Mouse (Mus musculus): Measurements from ENCODE around the gene Ccl6.
"Not testable (repeated sequence)": the region's sequence is repeated elsewhere in the genome, so short reads cannot be mapped to it uniquely, and the experiment has no call there.

Gene Ccl6

DNA sequence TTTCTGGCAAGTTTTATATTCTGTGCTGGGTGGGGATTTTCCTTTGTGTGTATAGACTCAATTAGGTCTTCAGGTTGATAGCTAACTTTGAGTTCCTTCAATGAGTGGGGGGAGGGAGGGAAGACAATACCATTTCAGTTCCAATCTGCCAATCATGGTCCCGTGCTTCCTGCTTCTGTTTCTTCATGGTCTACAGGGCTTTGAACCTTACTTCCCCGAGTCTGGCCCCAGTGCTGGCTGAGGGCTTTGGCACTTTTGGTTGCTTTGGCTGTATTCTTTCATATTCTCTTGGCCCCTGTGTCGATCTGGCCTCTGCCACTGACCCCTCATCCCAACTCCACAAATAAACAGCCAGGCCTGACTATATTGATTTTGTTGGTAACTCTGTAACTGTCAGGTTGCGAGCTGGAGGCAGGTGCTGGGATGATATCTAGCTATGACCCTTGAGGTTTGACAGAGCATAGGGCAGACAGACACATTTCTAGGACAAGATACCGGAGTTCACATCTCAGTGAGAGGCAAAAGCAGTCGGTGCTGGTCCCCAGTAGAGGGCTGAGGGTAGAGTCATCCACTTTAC lies 30.5 kb downstream of the Ccl6 start:
- no peak for DNase-seq (ENCODE audit: extremely low read depth, low read depth)

- DNase-seq (ENCODE audit: extremely low read depth, low read depth): no peak
Measured at GRCm38 (mm10) chr11:83560405-83560804, 32.5 kb downstream of the Ccl6 start.

DNA sequence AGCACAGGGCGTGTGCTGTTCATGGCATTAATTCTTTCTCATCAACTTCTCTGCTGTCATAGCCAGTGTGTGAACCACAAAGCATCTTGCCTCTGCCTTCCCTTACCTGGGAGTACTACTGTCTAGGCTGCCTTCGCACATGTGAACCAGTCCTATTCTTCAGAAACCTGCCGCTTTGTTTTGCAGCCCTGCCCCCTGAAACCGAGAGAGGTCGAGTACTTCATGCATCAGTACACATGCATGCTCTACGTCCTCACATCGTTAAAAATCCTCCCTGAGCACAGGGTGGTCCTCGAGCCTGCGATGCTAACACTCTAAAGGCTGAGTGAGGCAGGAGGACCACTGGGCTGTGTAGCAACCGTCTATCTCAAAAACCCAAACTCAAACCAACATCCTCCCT lies 35.8 kb downstream of the Ccl6 start:
- DNase-seq (ENCODE audit: extremely low read depth, low read depth): no peak

DNA sequence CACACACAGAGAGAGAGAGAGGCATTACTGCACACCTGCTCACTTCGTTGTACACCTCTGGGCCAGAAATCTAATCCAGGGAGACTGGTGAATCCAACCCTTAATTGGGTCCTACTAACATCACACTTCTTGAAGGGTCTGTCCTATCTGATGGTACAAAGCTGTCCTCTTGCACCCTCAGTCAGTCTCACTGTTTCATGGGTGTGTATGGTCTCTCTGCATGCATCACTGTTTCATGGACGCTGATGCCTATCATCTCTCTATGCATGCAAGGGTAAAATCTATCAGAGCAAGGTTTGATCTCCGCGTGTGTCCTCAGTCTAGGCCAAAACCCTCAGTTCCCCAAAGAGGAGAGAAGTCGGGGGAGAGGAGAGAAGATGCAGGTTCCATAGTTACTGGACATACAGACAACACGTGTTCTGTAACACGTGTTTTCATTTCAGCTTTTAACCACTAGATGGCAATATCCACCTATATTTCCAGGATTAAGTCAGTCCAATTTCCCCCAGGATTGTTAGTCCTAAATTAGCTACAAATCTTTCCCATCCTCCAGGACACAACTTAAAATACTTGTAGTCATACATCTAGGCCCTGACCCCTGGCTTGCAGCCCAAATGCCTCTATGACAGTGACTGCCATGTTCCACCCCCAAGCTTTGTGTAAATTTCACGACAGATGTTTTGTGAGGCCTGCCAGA lies 36.7 kb downstream of the Ccl6 start:
- no peak for DNase-seq (ENCODE audit: extremely low read depth, low read depth)

- DNase-seq (ENCODE audit: extremely low read depth, low read depth): no peak
Measured at GRCm38 (mm10) chr11:83551668-83552067, 41.2 kb downstream of the Ccl6 start.

- not testable (repeated sequence) for DNase-seq (ENCODE audit: extremely low read depth, low read depth)
Measured at GRCm38 (mm10) chr11:83551037-83551436, 41.9 kb downstream of the Ccl6 start.

GRCm38 (mm10) chr11:83550186-83550632 lies 42.7 kb downstream of the Ccl6 start:
- no peak for DNase-seq (ENCODE audit: extremely low read depth, low read depth)

- DNase-seq (ENCODE audit: extremely low read depth, low read depth): no peak
Measured at GRCm38 (mm10) chr11:83544214-83544613, 48.7 kb downstream of the Ccl6 start.

GRCm38 (mm10) chr11:83541415-83541814 lies 51.5 kb downstream of the Ccl6 start:
- no peak for DNase-seq (ENCODE audit: extremely low read depth, low read depth)

DNA sequence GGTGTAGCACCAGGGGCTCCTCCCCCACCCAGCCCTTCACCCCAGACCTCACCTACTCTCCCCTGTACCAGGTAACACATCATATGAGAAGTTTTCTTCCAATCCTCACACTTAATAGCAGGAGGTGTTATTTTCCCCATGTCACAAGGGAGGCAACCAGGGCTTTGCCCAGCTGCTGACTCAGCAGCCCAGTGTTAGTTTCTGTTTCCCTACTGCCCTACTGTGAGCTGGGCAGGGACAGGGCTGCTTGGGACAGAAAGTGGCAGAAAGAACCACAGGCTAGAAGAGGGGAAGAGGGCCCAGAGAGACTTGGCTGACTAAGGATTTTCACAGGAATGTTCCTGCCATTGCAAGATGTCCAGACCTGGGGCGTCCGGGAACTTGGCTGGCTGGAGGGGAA lies 52.0 kb downstream of the Ccl6 start:
- DNase-seq (ENCODE audit: extremely low read depth, low read depth): no peak

DNA sequence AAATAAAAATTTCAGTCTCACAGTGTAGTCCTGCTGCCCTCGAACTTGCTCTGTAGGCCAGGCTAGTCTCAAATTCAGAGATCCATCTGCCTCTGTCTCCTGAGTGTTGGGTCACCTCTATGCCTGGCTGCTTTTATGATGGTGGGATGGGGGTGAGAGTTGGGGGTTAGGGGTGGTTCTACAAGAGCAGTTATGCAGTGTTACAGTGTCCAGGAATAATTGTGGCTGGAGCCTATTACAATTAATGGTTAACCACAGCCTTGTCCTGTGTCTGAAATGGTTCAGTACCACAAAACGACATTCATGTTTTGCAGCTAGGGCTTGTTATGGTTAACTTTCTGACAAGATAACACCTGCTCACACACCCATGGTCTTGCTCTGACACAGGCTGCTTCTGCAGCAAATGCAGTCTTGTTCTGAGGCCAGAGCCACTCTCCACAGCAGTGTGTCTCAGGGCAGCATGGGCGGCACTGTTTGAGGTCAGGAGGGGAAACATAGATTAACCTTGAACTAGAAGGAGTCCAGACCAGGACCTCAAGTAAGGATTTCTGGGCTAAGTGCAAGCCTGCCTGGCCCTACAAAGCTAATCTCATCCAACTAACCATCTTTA lies 54.1 kb downstream of the Ccl6 start:
- no peak for DNase-seq (ENCODE audit: extremely low read depth, low read depth)
